Mouse (Mus musculus): ENCODE measurements around the gene Olfr424. TPM values are rescaled to one million over a fixed set of nuclear protein-coding genes. Genes with fewer than 3 reads are reported as not detected.

The Olfr424 gene
- not detected in 2 replicates for polyA plus RNA-seq (2014; fragmentation: Nextera tagmentation; extraction: Ambion mirVana)

GRCm38 (mm10) chr1:174131217-174131616, at the start of gene Olfr424:
Olfr424 (plus strand) TSS chr1:174131517.
- ATAC-seq (replicated peaks; ENCODE audit: low FRiP score, low TSS enrichment, low read depth): no peak
- Histone ChIP-seq H3K4me3 (ENCODE audit: low read depth, low read length) (no peak within 1 kb of the TSS), H3K4me1 (replicated peaks; ENCODE audit: control insufficient read depth, insufficient read depth, low read length) (no peaks in the 10 kb centered on the region), H3K9ac (ENCODE audit: low read length) (no peak within 1 kb of the TSS), H3K27me3 (replicated peaks; ENCODE audit: control insufficient read depth, insufficient read depth, low read length) (no peaks in the 10 kb centered on the region), H3K36me3 (ENCODE audit: control insufficient read depth, insufficient read depth, low read length) (no peaks in the 10 kb centered on the region), H3K27ac (ENCODE audit: low read depth) (no peak within 1 kb of the TSS), H3K4me2 (ENCODE audit: low read length) (no peak within 1 kb of the TSS), H3K9me3 (ENCODE audit: control insufficient read depth, low read length) (no peaks in the 10 kb centered on the region)
- no peak for DNase-seq (ENCODE audit: low spot score)
- 89% methylated on average over 3 of the region's 3 CpGs for WGBS

DNA sequence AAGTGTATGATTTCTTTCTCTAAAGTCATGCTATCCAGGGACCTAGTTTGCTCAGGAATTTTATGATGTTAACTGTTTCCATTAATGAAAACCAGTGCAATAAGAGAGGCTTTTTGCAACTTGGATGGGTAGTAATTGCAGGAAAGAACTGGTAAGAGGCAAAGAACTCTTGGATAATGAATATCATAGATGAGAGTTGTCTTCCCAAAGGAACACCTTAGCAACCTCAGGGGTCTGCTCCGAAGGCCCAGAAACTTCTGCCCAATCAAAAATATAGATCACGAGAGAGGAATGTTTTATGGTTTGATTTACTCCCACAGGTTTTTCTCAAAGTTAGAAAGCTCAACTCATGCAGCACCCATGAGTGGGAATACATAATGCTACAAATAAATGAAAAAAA, 47.3 kb upstream of the Olfr424 start, which contains the start of gene Olfr429:
TSS of gene Olfr429 (plus strand) at position 301 of the 400 bp plus-strand sequence.
- Histone ChIP-seq H3K4me1 (replicated peaks; ENCODE audit: control insufficient read depth, insufficient read depth, low read length) (no peaks in the 10 kb centered on the region), H3K9ac (ENCODE audit: low read length) (no peak within 1 kb of the TSS), H3K27ac (ENCODE audit: low read depth) (no peak within 1 kb of the TSS), H3K27me3 (replicated peaks; ENCODE audit: control insufficient read depth, insufficient read depth, low read length) (no peaks in the 10 kb centered on the region), H3K36me3 (ENCODE audit: control insufficient read depth, insufficient read depth, low read length) (no peaks in the 10 kb centered on the region), H3K4me2 (ENCODE audit: low read length) (no peak within 1 kb of the TSS), H3K4me3 (ENCODE audit: low read depth, low read length) (no peak within 1 kb of the TSS), H3K9me3 (ENCODE audit: control insufficient read depth, low read length) (no peaks in the 10 kb centered on the region)
- 86% methylated on average over 2 of the region's 2 CpGs for WGBS
- DNase-seq (ENCODE audit: low spot score): no peak
- ATAC-seq (replicated peaks; ENCODE audit: low FRiP score, low TSS enrichment, low read depth): no peak

- Histone ChIP-seq H3K4me2 (ENCODE audit: low read length) (no peak within 1 kb of the TSS), H3K4me3 (ENCODE audit: low read depth, low read length) (no peak within 1 kb of the TSS), H3K4me1 (replicated peaks; ENCODE audit: control insufficient read depth, insufficient read depth, low read length) (no peaks in the 10 kb centered on the region), H3K27me3 (replicated peaks; ENCODE audit: control insufficient read depth, insufficient read depth, low read length) (no peaks in the 10 kb centered on the region), H3K36me3 (ENCODE audit: control insufficient read depth, insufficient read depth, low read length) (no peaks in the 10 kb centered on the region), H3K9ac (ENCODE audit: low read length) (no peak within 1 kb of the TSS), H3K9me3 (ENCODE audit: control insufficient read depth, low read length) (no peaks in the 10 kb centered on the region), H3K27ac (ENCODE audit: low read depth) (no peak within 1 kb of the TSS)
- ATAC-seq (replicated peaks; ENCODE audit: low FRiP score, low TSS enrichment, low read depth) (no peak), DNase-seq (ENCODE audit: low spot score) (no peak)
- 88% methylated on average over 1 of the region's 1 CpGs for WGBS
These were observed 34.7 kb upstream of the Olfr424 start, which contains the start of gene Olfr427 for GRCm38 (mm10) chr1:174096591-174096990. Olfr427 (plus strand) TSS chr1:174096891.

DNA sequence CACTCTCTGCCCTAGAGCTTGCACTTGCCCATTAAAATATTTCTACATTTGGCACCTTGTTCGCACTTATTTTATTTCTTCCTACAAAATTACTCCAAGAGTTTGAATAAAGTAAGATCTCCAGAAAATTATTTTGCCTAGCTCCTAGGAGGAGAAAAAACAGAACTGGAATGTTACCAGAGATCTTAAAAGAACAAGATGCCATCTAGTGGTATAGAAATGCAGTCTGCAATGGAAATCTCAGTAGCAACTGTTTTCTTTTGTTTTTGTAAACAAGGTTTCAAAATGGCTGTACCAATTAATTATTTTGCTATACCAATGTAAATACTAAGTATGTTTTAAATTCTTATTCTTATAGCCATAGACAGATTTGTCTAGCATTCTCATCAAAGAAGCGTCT, 27.6 kb upstream of the Olfr424 start:
- Histone ChIP-seq H3K27ac (ENCODE audit: low read depth) (no peak overlapping the region), H3K4me3 (ENCODE audit: low read depth, low read length) (no peak overlapping the region), H3K9me3 (ENCODE audit: control insufficient read depth, low read length) (no peaks in the 10 kb centered on the region), H3K9ac (ENCODE audit: low read length) (no peak overlapping the region), H3K36me3 (ENCODE audit: control insufficient read depth, insufficient read depth, low read length) (no peaks in the 10 kb centered on the region), H3K4me2 (ENCODE audit: low read length) (no peak overlapping the region), H3K27me3 (replicated peaks; ENCODE audit: control insufficient read depth, insufficient read depth, low read length) (no peaks in the 10 kb centered on the region), H3K4me1 (replicated peaks; ENCODE audit: control insufficient read depth, insufficient read depth, low read length) (no peaks in the 10 kb centered on the region)
- ATAC-seq (replicated peaks; ENCODE audit: low FRiP score, low TSS enrichment, low read depth) (no peak), DNase-seq (ENCODE audit: low spot score) (no peak)
- 60% methylated on average over 2 of the region's 2 CpGs for WGBS

DNA sequence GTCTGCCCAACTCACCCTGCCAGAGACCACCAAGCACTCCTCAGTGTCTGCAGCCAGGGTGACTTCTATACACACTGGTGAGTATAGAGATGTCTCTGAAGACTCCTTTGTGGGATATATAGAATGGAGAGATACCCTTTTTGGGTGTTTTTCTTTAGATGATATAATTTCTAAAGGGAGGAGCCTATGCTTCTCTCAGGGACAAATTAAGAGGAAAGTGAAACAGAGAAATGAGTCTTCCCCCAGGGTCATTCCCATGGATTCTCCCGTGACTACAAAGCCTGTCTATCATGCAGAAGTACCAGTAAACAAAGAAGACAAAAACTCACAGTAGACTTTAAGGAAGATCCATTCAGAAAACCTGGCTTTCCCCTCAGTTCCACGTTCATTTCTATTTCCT, 10.3 kb upstream of the Olfr424 start, which contains the start of gene Olfr231:
TSS of gene Olfr231 (minus strand) at position 101 of the 400 bp plus-strand sequence.
- 67% methylated on average over 2 of the region's 2 CpGs for WGBS
- Histone ChIP-seq H3K36me3 (ENCODE audit: control insufficient read depth, insufficient read depth, low read length) (no peaks in the 10 kb centered on the region), H3K27ac (ENCODE audit: low read depth) (no peak within 1 kb of the TSS), H3K4me2 (ENCODE audit: low read length) (no peak within 1 kb of the TSS), H3K4me3 (ENCODE audit: low read depth, low read length) (no peak within 1 kb of the TSS), H3K9ac (ENCODE audit: low read length) (no peak within 1 kb of the TSS), H3K27me3 (replicated peaks; ENCODE audit: control insufficient read depth, insufficient read depth, low read length) (no peaks in the 10 kb centered on the region), H3K9me3 (ENCODE audit: control insufficient read depth, low read length) (no peaks in the 10 kb centered on the region), H3K4me1 (replicated peaks; ENCODE audit: control insufficient read depth, insufficient read depth, low read length) (no peaks in the 10 kb centered on the region)
- ATAC-seq (replicated peaks; ENCODE audit: low FRiP score, low TSS enrichment, low read depth) (no peak), DNase-seq (ENCODE audit: low spot score) (no peak)

- Histone ChIP-seq H3K27ac (ENCODE audit: low read depth) (no peak overlapping the region), H3K36me3 (ENCODE audit: control insufficient read depth, insufficient read depth, low read length) (no peaks in the 10 kb centered on the region), H3K27me3 (replicated peaks; ENCODE audit: control insufficient read depth, insufficient read depth, low read length) (no peaks in the 10 kb centered on the region), H3K9me3 (ENCODE audit: control insufficient read depth, low read length) (no peaks in the 10 kb centered on the region), H3K4me1 (replicated peaks; ENCODE audit: control insufficient read depth, insufficient read depth, low read length) (no peaks in the 10 kb centered on the region), H3K4me3 (ENCODE audit: low read depth, low read length) (no peak overlapping the region), H3K4me2 (ENCODE audit: low read length) (no peak overlapping the region), H3K9ac (ENCODE audit: low read length) (no peak overlapping the region)
- no peak for ATAC-seq (replicated peaks; ENCODE audit: low FRiP score, low TSS enrichment, low read depth)
- DNase-seq (ENCODE audit: low spot score): no peak
- WGBS: 83% methylated on average over 3 of the region's 3 CpGs
These were observed 682 bp downstream of the Olfr424 start for GRCm38 (mm10) chr1:174131999-174132398.

GRCm38 (mm10) chr1:174141384-174141783, 10.1 kb downstream of the Olfr424 start:
- Histone ChIP-seq H3K9me3 (ENCODE audit: control insufficient read depth, low read length) (no peaks in the 10 kb centered on the region), H3K4me2 (ENCODE audit: low read length) (no peak overlapping the region), H3K9ac (ENCODE audit: low read length) (no peak overlapping the region), H3K27ac (ENCODE audit: low read depth) (no peak overlapping the region), H3K36me3 (ENCODE audit: control insufficient read depth, insufficient read depth, low read length) (no peaks in the 10 kb centered on the region), H3K4me1 (replicated peaks; ENCODE audit: control insufficient read depth, insufficient read depth, low read length) (no peaks in the 10 kb centered on the region), H3K27me3 (replicated peaks; ENCODE audit: control insufficient read depth, insufficient read depth, low read length) (no peaks in the 10 kb centered on the region), H3K4me3 (ENCODE audit: low read depth, low read length) (no peak overlapping the region)
- ATAC-seq (replicated peaks; ENCODE audit: low FRiP score, low TSS enrichment, low read depth) (no peak), DNase-seq (ENCODE audit: low spot score) (no peak)
- WGBS: 74% methylated on average over 2 of the region's 2 CpGs

DNA sequence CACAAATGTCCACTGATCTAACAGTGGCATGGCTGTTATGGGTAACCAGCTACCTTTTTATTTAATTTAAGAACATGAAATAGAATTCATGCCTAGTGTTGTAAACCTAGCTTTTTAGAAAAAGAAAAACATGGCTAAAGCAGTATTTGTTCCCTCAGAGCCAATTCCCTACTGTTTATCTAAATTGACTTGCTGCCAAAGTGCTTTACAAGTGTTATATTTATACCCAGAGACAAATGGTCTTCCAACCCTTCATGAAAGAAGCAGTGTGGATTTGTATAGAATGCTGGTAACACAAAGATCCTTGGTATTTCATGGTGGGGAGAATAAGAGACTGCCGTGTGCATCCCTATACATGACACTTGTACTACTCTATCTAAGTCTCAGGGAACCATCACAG, 15.4 kb downstream of the Olfr424 start:
- no peak overlapping the region for H3K9ac ChIP-seq (ENCODE audit: low read length)
- no peak overlapping the region for H3K4me3 ChIP-seq (ENCODE audit: low read depth, low read length)
- ATAC-seq (replicated peaks; ENCODE audit: low FRiP score, low TSS enrichment, low read depth) (no peak), DNase-seq (ENCODE audit: low spot score) (no peak)
- WGBS: 79% methylated on average over 1 of the region's 1 CpGs
- no peaks in the 10 kb centered on the region for H3K9me3 ChIP-seq (ENCODE audit: control insufficient read depth, low read length)
- no peaks in the 10 kb centered on the region for H3K27me3 ChIP-seq (replicated peaks; ENCODE audit: control insufficient read depth, insufficient read depth, low read length)
- H3K4me2 ChIP-seq (ENCODE audit: low read length): no peak overlapping the region
- H3K27ac ChIP-seq (ENCODE audit: low read depth): no peak overlapping the region
- H3K4me1 ChIP-seq (replicated peaks; ENCODE audit: control insufficient read depth, insufficient read depth, low read length): no peaks in the 10 kb centered on the region
- no peaks in the 10 kb centered on the region for H3K36me3 ChIP-seq (ENCODE audit: control insufficient read depth, insufficient read depth, low read length)

GRCm38 (mm10) chr1:174149289-174149688, 18.0 kb downstream of the Olfr424 start:
- H3K4me3 ChIP-seq (ENCODE audit: low read depth, low read length): no peak overlapping the region
- H3K4me1 ChIP-seq (replicated peaks; ENCODE audit: control insufficient read depth, insufficient read depth, low read length): no peaks in the 10 kb centered on the region
- H3K27ac ChIP-seq (ENCODE audit: low read depth): no peak overlapping the region
- H3K27me3 ChIP-seq (replicated peaks; ENCODE audit: control insufficient read depth, insufficient read depth, low read length): no peaks in the 10 kb centered on the region
- H3K9ac ChIP-seq (ENCODE audit: low read length): no peak overlapping the region
- H3K9me3 ChIP-seq (ENCODE audit: control insufficient read depth, low read length): no peaks in the 10 kb centered on the region
- no peak for ATAC-seq (replicated peaks; ENCODE audit: low FRiP score, low TSS enrichment, low read depth)
- 95% methylated on average over 2 of the region's 2 CpGs for WGBS
- H3K4me2 ChIP-seq (ENCODE audit: low read length): no peak overlapping the region
- H3K36me3 ChIP-seq (ENCODE audit: control insufficient read depth, insufficient read depth, low read length): no peaks in the 10 kb centered on the region
- DNase-seq (ENCODE audit: low spot score): no peak
